Mouse (Mus musculus) MEL (cell line): ENCODE measurements around the gene Ripor2. TPM values are rescaled to one million over a fixed set of nuclear protein-coding genes. Genes with fewer than 3 reads are reported as not detected.

Experiments
- DNase-seq: peaks from one replicate; pipeline ENCODE4 v3.0.0; 2011; ENCODE audit warnings: low read depth, low spot score
- H3K27ac ChIP-seq: 2 replicates; pipeline ENCODE4 v1.5.1; 2012; ENCODE audit warnings: low read depth, mild to moderate bottlenecking, control low read depth, low read length, moderate library complexity; ENCODE audit not compliant: control insufficient read depth
- H3K27me3 ChIP-seq, 2 experiments: fragments of 150-350 bp in 1 of 2; sonication (generic) in 1 of 2; 2 replicates each; pipeline ENCODE4 v1.6.1; 2012; ENCODE audit warnings: low read length in 2 of 2, mild to moderate bottlenecking in 2 of 2, improper control_type of control experiment in 1 of 2, moderate library complexity in 1 of 2; ENCODE audit not compliant: insufficient read depth in 2 of 2, control insufficient read depth in 1 of 2
- H3K36me3 ChIP-seq, 2 experiments: 2 replicates each; pipeline ENCODE4 v1.6.1; 2012 to 2014; ENCODE audit warnings: low read length in 2 of 2, improper control_type of control experiment in 1 of 2, inconsistent platforms in 1 of 2, mild to moderate bottlenecking in 1 of 2; ENCODE audit not compliant: insufficient read depth in 2 of 2, control insufficient read depth in 1 of 2
- H3K4me1 ChIP-seq, 2 experiments: fragments of 150-350 bp in 1 of 2; sonication (generic) in 1 of 2; 2 replicates each; pipeline ENCODE4 v1.6.1; 2012; ENCODE audit warnings: low read length in 2 of 2, improper control_type of control experiment in 1 of 2, mild to moderate bottlenecking in 1 of 2; ENCODE audit not compliant: insufficient read depth in 2 of 2, control insufficient read depth in 1 of 2
- H3K4me3 ChIP-seq, 2 experiments: fragments of 150-350 bp in 1 of 2; sonication (generic) in 1 of 2; 2 replicates each; pipeline ENCODE4 v1.5.1; 2012; ENCODE audit warnings: low read depth in 2 of 2, low read length in 2 of 2, mild to moderate bottlenecking in 2 of 2, moderate library complexity in 2 of 2, control low read depth in 1 of 2, improper control_type of control experiment in 1 of 2; ENCODE audit not compliant: control insufficient read depth in 1 of 2, insufficient read depth in 1 of 2
- H3K79me2 ChIP-seq: 2 replicates; pipeline ENCODE4 v1.6.1; 2012; ENCODE audit warnings: mild to moderate bottlenecking, low read length, moderate library complexity; ENCODE audit not compliant: control insufficient read depth, poor library complexity, insufficient read depth
- H3K9ac ChIP-seq: 2 replicates; pipeline ENCODE4 v1.6.1; 2012; ENCODE audit warnings: low read depth, mild to moderate bottlenecking, control low read depth, low read length, moderate library complexity; ENCODE audit not compliant: control insufficient read depth, poor library complexity, severe bottlenecking
- H3K9me3 ChIP-seq: fragments of 150-350 bp; sonication (generic); replicated peaks from 2 replicates; pipeline ENCODE4 v1.6.1; 2012; ENCODE audit warnings: mild to moderate bottlenecking, low read length, improper control_type of control experiment, moderate library complexity; ENCODE audit not compliant: insufficient read depth
- CHD2 ChIP-seq: IDR thresholded peaks from 2 replicates; pipeline ENCODE4 v1.6.1; 2011; ENCODE audit warnings: low read length, improper control_type of control experiment
- CTCF ChIP-seq, 3 experiments: IDR thresholded peaks in 2 of 3; conservative IDR thresholded peaks in 1 of 3; 2 replicates each; pipeline ENCODE4 v1.5.1; 2011 to 2012; ENCODE audit warnings: low read length in 3 of 3, low read depth in 2 of 3, mild to moderate bottlenecking in 2 of 3, improper control_type of control experiment in 1 of 3, inconsistent platforms in 1 of 3, mixed read lengths in 1 of 3, moderate library complexity in 1 of 3; ENCODE audit not compliant: control insufficient read depth in 1 of 3, insufficient read depth in 1 of 3, poor library complexity in 1 of 3, severe bottlenecking in 1 of 3
- EP300 ChIP-seq, 2 experiments: IDR thresholded peaks; 2 replicates each; pipeline ENCODE4 v1.6.1; 2011; ENCODE audit warnings: improper control_type of control experiment in 2 of 2, low read length in 2 of 2, low read depth in 1 of 2, mild to moderate bottlenecking in 1 of 2
- GABPA ChIP-seq: IDR thresholded peaks from 2 replicates; pipeline ENCODE4 v1.6.1; 2012; ENCODE audit warnings: low read depth, mild to moderate bottlenecking, inconsistent platforms, low read length, improper control_type of control experiment, moderate library complexity
- GATA1 ChIP-seq: IDR thresholded peaks from 2 replicates; pipeline ENCODE4 v1.6.1; 2011; ENCODE audit warnings: low read depth, low read length, improper control_type of control experiment
- HCFC1 ChIP-seq: IDR thresholded peaks from 2 replicates; pipeline ENCODE4 v1.6.1; 2012; ENCODE audit warnings: low read depth, mild to moderate bottlenecking, inconsistent platforms, low read length, improper control_type of control experiment, moderate library complexity
- MAFK ChIP-seq: IDR thresholded peaks from 2 replicates; pipeline ENCODE4 v1.6.1; 2011; ENCODE audit warnings: low read depth, mild to moderate bottlenecking, low read length, improper control_type of control experiment, borderline replicate concordance
- MAX ChIP-seq: IDR thresholded peaks from 2 replicates; pipeline ENCODE4 v1.6.1; 2011; ENCODE audit warnings: low read length, improper control_type of control experiment
- MAZ ChIP-seq: IDR thresholded peaks from 2 replicates; pipeline ENCODE4 v1.6.1; 2012; ENCODE audit warnings: low read depth, mild to moderate bottlenecking, inconsistent platforms, low read length, improper control_type of control experiment
- MXI1 ChIP-seq: IDR thresholded peaks from 2 replicates; pipeline ENCODE4 v1.6.1; 2011; ENCODE audit warnings: mild to moderate bottlenecking, low read depth, low read length, improper control_type of control experiment
- MYB ChIP-seq: IDR thresholded peaks from 2 replicates; pipeline ENCODE4 v1.6.1; 2011; ENCODE audit warnings: mild to moderate bottlenecking, low read depth, low read length, improper control_type of control experiment
- NELFE ChIP-seq: IDR thresholded peaks from 2 replicates; pipeline ENCODE4 v1.6.1; 2011; ENCODE audit warnings: low read depth, low read length, improper control_type of control experiment
- POLR2A ChIP-seq, 2 experiments: IDR thresholded peaks; 2 replicates each; pipeline ENCODE4 v1.6.1; 2011 to 2012; ENCODE audit warnings: low read length in 2 of 2, mild to moderate bottlenecking in 2 of 2, control low read depth in 1 of 2, improper control_type of control experiment in 1 of 2, low read depth in 1 of 2, moderate library complexity in 1 of 2; ENCODE audit not compliant: control insufficient read depth in 1 of 2, insufficient read depth in 1 of 2, poor library complexity in 1 of 2
- POLR2AphosphoS2 ChIP-seq: IDR thresholded peaks from 2 replicates; pipeline ENCODE4 v1.6.1; 2011; ENCODE audit warnings: low read length, improper control_type of control experiment
- RAD21 ChIP-seq: IDR thresholded peaks from 2 replicates; pipeline ENCODE4 v1.6.1; 2011; ENCODE audit warnings: mild to moderate bottlenecking, low read depth, low read length, improper control_type of control experiment
- SIN3A ChIP-seq: IDR thresholded peaks from 2 replicates; pipeline ENCODE4 v1.6.1; 2012; ENCODE audit warnings: low read length, improper control_type of control experiment, inconsistent platforms
- SMC3 ChIP-seq: IDR thresholded peaks from 2 replicates; pipeline ENCODE4 v1.6.1; 2011; ENCODE audit warnings: low read depth, low read length, improper control_type of control experiment
- TBP ChIP-seq: IDR thresholded peaks from 2 replicates; pipeline ENCODE4 v1.8.0; 2011; ENCODE audit warnings: low read depth, low read length, improper control_type of control experiment
- TCF12 ChIP-seq: IDR thresholded peaks from 2 replicates; pipeline ENCODE4 v1.6.1; 2014; ENCODE audit warnings: low read depth, mild to moderate bottlenecking, inconsistent platforms, low read length, improper control_type of control experiment, moderate library complexity
- UBTF ChIP-seq: IDR thresholded peaks from 2 replicates; pipeline ENCODE4 v1.6.1; 2012; ENCODE audit warnings: low read depth, mild to moderate bottlenecking, inconsistent platforms, low read length, improper control_type of control experiment, moderate library complexity, borderline replicate concordance; ENCODE audit not compliant: insufficient read depth
- USF2 ChIP-seq, 2 experiments: IDR thresholded peaks; 2 replicates each; pipeline ENCODE4 v1.6.1; 2011 to 2012; ENCODE audit warnings: improper control_type of control experiment in 2 of 2, low read length in 2 of 2, borderline replicate concordance in 1 of 2, inconsistent platforms in 1 of 2, low read depth in 1 of 2, mild to moderate bottlenecking in 1 of 2; ENCODE audit not compliant: insufficient read depth in 1 of 2
- ZC3H11A ChIP-seq: IDR thresholded peaks from 2 replicates; pipeline ENCODE4 v1.6.1; 2012; ENCODE audit warnings: low read depth, mild to moderate bottlenecking, inconsistent platforms, low read length, improper control_type of control experiment
- ZKSCAN1 ChIP-seq: IDR thresholded peaks from 2 replicates; pipeline ENCODE4 v1.6.1; 2012; ENCODE audit warnings: low read depth, mild to moderate bottlenecking, inconsistent platforms, low read length, improper control_type of control experiment, moderate library complexity
- polyA plus RNA-seq, 2 experiments: library from polyadenylated mRNA; stranded (reverse) in 1 of 2; unstranded in 1 of 2; fragments of >175 nt in 1 of 2; fragments of >200 nt in 1 of 2; gene quantifications; 2 replicates each; pipeline versions ENCODE4 v1.2.1 to v1.2.4; 2012; ENCODE audit warnings: low replicate concordance in 2 of 2, low read depth in 1 of 2; ENCODE audit not compliant: insufficient read length in 2 of 2, insufficient read depth in 1 of 2, missing spikeins in 1 of 2
- total RNA-seq: library from RNA; depleted of rRNA; stranded (reverse); fragments of 300-350 nt; gene quantifications from 2 replicates; pipeline ENCODE4 v1.2.3, GENCODE M21; 2012

Gene Ripor2
- total and polyA plus RNA-seq, 3 experiments = 13.5 to 18.5 TPM; not detected in 1

- TF ChIP-seq SIN3A = no peak
- TF ChIP-seq CTCF (IDR thresholded peaks at IDR 0.05 in 2 of 3, conservative IDR thresholded peaks at IDR 0.05 in 1 of 3; ENCODE audit: control insufficient read depth in 1 of 3, insufficient read depth in 1 of 3, low read depth in 2 of 3, low read length in 3 of 3, poor library complexity in 1 of 3, severe bottlenecking in 1 of 3) = no peak
Observed at GRCm38 (mm10) chr13:24641491-24642430, 59.8 kb downstream of the Ripor2 start (continued).

- DNase-seq = no peak
- H3K4me3 ChIP-seq = no peak overlapping the region
- H3K27me3 ChIP-seq = no peaks in the 10 kb centered on the region
- no peak overlapping the region for H3K9ac ChIP-seq
- no peak overlapping the region for H3K27ac ChIP-seq
- no peaks in the 10 kb centered on the region for H3K9me3 ChIP-seq
- no peak for TF ChIP-seq MXI1
- TF ChIP-seq EP300 (IDR thresholded peaks at IDR 0.05; ENCODE audit: low read depth in 1 of 2, low read length in 2 of 2) = no peak
- no peak for TF ChIP-seq MAZ
- no peak for TF ChIP-seq RAD21
- no peak for TF ChIP-seq MYB
- no peak for TF ChIP-seq TCF12
- no peak for TF ChIP-seq HCFC1
- TF ChIP-seq SMC3 = no peak
- H3K36me3 ChIP-seq = peaks cover 0 to 7% of the 10 kb centered on the region in 2 experiments; a peak in 2 of 4 replicates
- H3K79me2 ChIP-seq = no peaks in the 10 kb centered on the region
- peaks cover 0 to 12% of the 10 kb centered on the region in 2 experiments; a peak in 3 of 4 replicates for H3K4me1 ChIP-seq
Observed at GRCm38 (mm10) chr13:24645146-24645545, 63.2 kb downstream of the Ripor2 start.

GRCm38 (mm10) chr13:24646324-24646723, 64.3 kb downstream of the Ripor2 start:
- Histone ChIP-seq H3K9me3 (no peaks in the 10 kb centered on the region), H3K27ac (no peak overlapping the region), H3K79me2 (no peaks in the 10 kb centered on the region), H3K27me3 (no peaks in the 10 kb centered on the region), H3K4me3 (no peak overlapping the region), H3K9ac (no peak overlapping the region), H3K36me3 (peaks cover 0 to 2% of the 10 kb centered on the region in 2 experiments; a peak in 2 of 4 replicates), H3K4me1 (peaks cover 0 to 7% of the 10 kb centered on the region in 2 experiments; a peak in 2 of 4 replicates)
- no peak for DNase-seq
- no peak for TF ChIP-seq MAFK
- TF ChIP-seq MAX = no peak
- no peak for TF ChIP-seq POLR2AphosphoS2
- no peak for TF ChIP-seq ZC3H11A
- no peak for TF ChIP-seq SMC3
- TF ChIP-seq MAZ = no peak
- TF ChIP-seq UBTF = no peak
- no peak for TF ChIP-seq ZKSCAN1
- TF ChIP-seq POLR2A (IDR thresholded peaks at IDR 0.05; ENCODE audit: control insufficient read depth in 1 of 2, insufficient read depth in 1 of 2, low read depth in 1 of 2, low read length in 2 of 2, poor library complexity in 1 of 2) = no peak
- no peak for TF ChIP-seq NELFE
- no peak for TF ChIP-seq MXI1
- TF ChIP-seq GABPA = no peak
- TF ChIP-seq GATA1 = no peak
- no peak for TF ChIP-seq MYB
- no peak for TF ChIP-seq TBP
- no peak for TF ChIP-seq CTCF (IDR thresholded peaks at IDR 0.05 in 2 of 3, conservative IDR thresholded peaks at IDR 0.05 in 1 of 3; ENCODE audit: control insufficient read depth in 1 of 3, insufficient read depth in 1 of 3, low read depth in 2 of 3, low read length in 3 of 3, poor library complexity in 1 of 3, severe bottlenecking in 1 of 3)
- TF ChIP-seq USF2 (IDR thresholded peaks at IDR 0.05; ENCODE audit: borderline replicate concordance in 1 of 2, insufficient read depth in 1 of 2, low read depth in 1 of 2, low read length in 2 of 2) = no peak
- no peak for TF ChIP-seq HCFC1
- TF ChIP-seq EP300 (IDR thresholded peaks at IDR 0.05; ENCODE audit: low read depth in 1 of 2, low read length in 2 of 2) = no peak
- TF ChIP-seq CHD2 = no peak
